In the genomic region with DNA sequence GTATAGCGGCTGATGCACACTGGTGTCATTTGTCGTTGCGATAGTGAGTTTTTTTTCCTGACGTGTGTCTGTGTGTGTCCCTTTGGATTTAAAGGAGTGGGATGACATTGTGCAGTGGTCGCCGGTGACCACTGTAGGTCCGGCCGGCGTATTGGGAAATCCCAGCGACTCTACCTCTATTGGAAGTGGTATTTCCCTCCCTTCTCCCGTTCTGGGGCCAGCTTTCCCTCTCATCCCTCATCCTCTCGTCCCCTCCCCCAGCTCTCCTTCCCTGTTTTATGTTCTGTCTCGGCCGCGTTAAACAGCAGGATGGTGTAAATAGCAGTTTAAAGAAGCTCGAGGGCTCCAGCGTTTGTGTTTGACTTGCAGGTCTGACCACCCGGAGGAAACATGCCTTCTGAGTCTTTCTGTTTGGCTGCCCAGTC, we compare ENCODE assay signal across 8 mouse cellular contexts. TPM values are rescaled to one million over a fixed set of nuclear protein-coding genes. Genes with fewer than 3 reads are reported as not detected.
DNase-seq lines count a peak whose midpoint lies in the region; ATAC-seq lines count a peak whose summit lies in the region.

No protein-coding gene starts in this region.

- H3K27ac ChIP-seq in hindbrain, embryonic 13.5 days: peak overlapping the region; percentile 95
- H3K27ac ChIP-seq in limb, embryonic 10.5 days: peak overlapping the region; percentile 87

- under 1% methylated on average over 18 of the region's 18 CpGs for WGBS in hindbrain, embryonic 13.5 days
- under 1% methylated on average over 18 of the region's 18 CpGs for WGBS in limb, embryonic 10.5 days

- H3K36me3 ChIP-seq in hindbrain, embryonic 13.5 days: peaks cover 4% of the 10 kb centered on the region; the same call in 1 of the 2 replicates
- H3K36me3 ChIP-seq in limb, embryonic 10.5 days: peaks cover 4% of the 10 kb centered on the region

- peak; percentile 60 for ATAC-seq in hindbrain, embryonic 13.5 days (ENCODE audit: low FRiP score)
- peak; percentile 2; the same call in 1 of the 2 replicates for ATAC-seq in megakaryocyte progenitor cell, adult 5-6 weeks (replicated peaks; ENCODE audit: poor library complexity)

- peak overlapping the region; percentile 83 for H3K4me3 ChIP-seq in hindbrain, embryonic 13.5 days
- peak overlapping the region; percentile 81 for H3K4me3 ChIP-seq in limb, embryonic 10.5 days

- peak overlapping the region; percentile 90 for H3K9ac ChIP-seq in hindbrain, embryonic 13.5 days

- DNase-seq in layer of hippocampus, adult 11-12 months (ENCODE audit: low spot score): peak; percentile 34
- no peak for DNase-seq in layer of hippocampus, adult 8-10 months (ENCODE audit: low spot score in 2 of 2)
- peak; percentile 48 to 59 for DNase-seq in cerebellum, adult 18-20 months
- peak; percentile 38 for DNase-seq in forelimb bud, embryonic 11.5 days (ENCODE audit: low read depth, low spot score)
- DNase-seq in limb, embryonic 10.5 days (ENCODE audit: low spot score): no peak
- peak; percentile 24 to 65 for DNase-seq in spleen, postnatal 4 days (ENCODE audit: low spot score in 2 of 2)

- peak overlapping the region; percentile 65 for H3K4me2 ChIP-seq in hindbrain, embryonic 13.5 days

- no peaks in the 10 kb centered on the region for H3K27me3 ChIP-seq in hindbrain, embryonic 13.5 days
- H3K27me3 ChIP-seq in limb, embryonic 10.5 days (ENCODE audit: low read depth, poor library complexity, severe bottlenecking): no peaks in the 10 kb centered on the region

- H3K9me3 ChIP-seq in hindbrain, embryonic 13.5 days: no peaks in the 10 kb centered on the region
- no peaks in the 10 kb centered on the region for H3K9me3 ChIP-seq in limb, embryonic 10.5 days (replicated peaks)

- peaks cover 25% of the 10 kb centered on the region for H3K4me1 ChIP-seq in hindbrain, embryonic 13.5 days (replicated peaks)
- H3K4me1 ChIP-seq in limb, embryonic 10.5 days: peaks cover 12% of the 10 kb centered on the region

RNA-seq across cellular contexts. Expression of a gene that starts 0.5 kb away (rescaled TPM):
- total RNA-seq in layer of hippocampus, adult 8-10 months (2022): 100 to 1,000 TPM; 121 to 145 (median 135) TPM
- polyA plus RNA-seq in hindbrain, embryonic 13.5 days (2015; fragmentation: Nextera tagmentation; extraction: Ambion mirVana): 46.7 and 47.8 TPM in 2 replicates
- 17.5 and 22.2 TPM in 2 replicates for polyA plus RNA-seq in limb, embryonic 10.5 days (2016; fragmentation: Nextera tagmentation; extraction: Ambion mirVana)
- total RNA-seq in megakaryocyte progenitor cell, adult 5-6 weeks (2015): 23.0 and 33.9 TPM in 2 replicates
- total RNA-seq in megakaryocyte progenitor cell, adult 5-6 weeks (2017): 29.2 and 35.8 TPM in 2 replicates

RNA-seq across cellular contexts. Expression of a gene that starts 30.7 kb away (rescaled TPM):
- 10 to 100 TPM; 56.1 to 63.1 (median 61.7) TPM for total RNA-seq in layer of hippocampus, adult 8-10 months (2022)
- polyA plus RNA-seq in hindbrain, embryonic 13.5 days (2015; fragmentation: Nextera tagmentation; extraction: Ambion mirVana): 22.2 and 24.0 TPM in 2 replicates
- 5.2 and 5.9 TPM in 2 replicates for polyA plus RNA-seq in limb, embryonic 10.5 days (2016; fragmentation: Nextera tagmentation; extraction: Ambion mirVana)
- total RNA-seq in megakaryocyte progenitor cell, adult 5-6 weeks (2015): 2.6 and 3.4 TPM in 2 replicates
- 3.5 and 4.9 TPM in 2 replicates for total RNA-seq in megakaryocyte progenitor cell, adult 5-6 weeks (2017)

Comparison
In these comparisons a context has a peak if more than half of its experiments do, and no peak if none do; other contexts are left out.
1. DNase-seq: peak in layer of hippocampus, adult 11-12 months (single experiment), cerebellum, adult 18-20 months (2 of 2), forelimb bud, embryonic 11.5 days (single experiment) and spleen, postnatal 4 days (2 of 2); none in layer of hippocampus, adult 8-10 months (0 of 2) and limb, embryonic 10.5 days (single experiment).
2. RNA of a gene that starts 30.7 kb away (total RNA-seq): 56.1 to 63.1 TPM in layer of hippocampus, adult 8-10 months; 2.6 to 4.9 TPM in megakaryocyte progenitor cell, adult 5-6 weeks; every median in the first group is over 4 times any median in the second.